Mouse (Mus musculus): ENCODE data around the gene Dusp2.

DNA sequence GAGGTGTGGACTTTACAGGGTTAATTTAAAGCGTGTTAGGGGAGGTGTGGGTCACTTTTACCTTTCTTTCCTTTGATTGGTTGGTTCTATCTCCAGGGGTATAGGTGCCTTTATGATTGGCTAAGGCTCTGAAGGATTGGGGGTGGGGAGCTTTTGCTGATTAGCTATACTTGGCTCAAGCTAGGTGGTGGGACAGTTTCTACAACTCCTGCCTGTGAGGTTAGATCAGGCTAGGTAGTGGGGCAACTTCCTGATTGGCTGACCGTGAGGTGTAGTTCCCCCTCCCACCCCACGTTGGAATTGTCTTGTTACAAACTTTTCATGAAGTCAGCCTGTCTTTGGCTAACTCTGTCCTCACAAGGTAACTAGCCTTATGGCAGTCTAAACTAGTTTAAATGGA, 28.8 kb upstream of the Dusp2 start:
- no peak for TF ChIP-seq CTCF (conservative IDR thresholded peaks at IDR 0.05; ENCODE audit: low read length)
- TF ChIP-seq POU5F1 (IDR thresholded peaks at IDR 0.05; ENCODE audit: borderline replicate concordance, low read length) = no peak

All from E14TG2a.4 (cell line).